Mouse (Mus musculus) olfactory bulb, adult 2 months (tissue): ENCODE results near the gene Tmem138.

Experiments used
- CTCF ChIP-seq: fragments of 200-500 bp; IDR thresholded peaks from 2 replicates; pipeline ENCODE4 v1.5.1; 2012; ENCODE audit warnings: low read depth, mild to moderate bottlenecking, low read length, moderate library complexity; ENCODE audit not compliant: insufficient read depth
- POLR2A ChIP-seq: fragments of 200-500 bp; IDR thresholded peaks from 2 replicates; pipeline ENCODE4 v1.6.1; 2012; ENCODE audit warnings: mild to moderate bottlenecking, low read depth, low read length, moderate library complexity; ENCODE audit not compliant: insufficient read depth

GRCm38 (mm10) chr19:10562351-10562750, 14.8 kb downstream of the Tmem138 start:
- no peak for TF ChIP-seq POLR2A
- no peak for TF ChIP-seq CTCF
